Mouse (Mus musculus) Patski (cell line): ENCODE measurements around the gene Yeats4. TPM values are rescaled to one million over a fixed set of nuclear protein-coding genes. Genes with fewer than 3 reads are reported as not detected.

Source experiments
- ATAC-seq: fragments of 100-300 bp; one replicate; pipeline ENCODE4 v1.8.0; 2021
- CTCF ChIA-PET: fragments of 350-600 bp; sonication (Branson Sonifier 250); formaldehyde crosslinking; loops from one replicate; lab custom pipeline; 2022; ENCODE audit warnings: inconsistent platforms; lab: Charles Lee
- POLR2A ChIA-PET: fragments of 350-600 bp; sonication (Branson Sonifier 250); formaldehyde crosslinking; loops from one replicate; lab custom pipeline; 2022; ENCODE audit warnings: antibody characterized with exemption, inconsistent platforms; lab: Charles Lee
- DNase-seq: peaks from one replicate; pipeline ENCODE4 v3.0.0-alpha.2; 2011; ENCODE audit warnings: low read depth, low spot score
- H3K27me3 ChIP-seq: fragments of 371-371 bp; one replicate; pipeline ENCODE4 v1.5.1; 2021
- CTCF ChIP-seq: fragments of 100-300 bp; IDR thresholded peaks from one replicate; pipeline ENCODE4 v1.5.1; 2021
- in situ Hi-C: fragments of 300-500 bp; cut with MboI; formaldehyde crosslinking; loops from 3 replicates; pipeline ENCODE4 v1.11.1; 2018; ENCODE audit warnings: low pct_unique_long_range_greater_than_20kb, mixed read lengths
- polyA plus RNA-seq: library from polyadenylated mRNA; unstranded; gene quantifications from one replicate; pipeline ENCODE4 v1.2.3, GENCODE M21; 2021

Gene Yeats4
- 44.0 TPM for polyA plus RNA-seq

GRCm38 (mm10) chr10:117224102-117224990 lies at the start of gene Yeats4:
Gene Yeats4, minus strand, starts transcription at chr10:117224507.
- in situ Hi-C loops, result loop anchor here (25.0 kb wide), 1 partner anchor 287 kb away; no protein-coding TSS in a partner anchor
- H3K27me3 ChIP-seq, result no peaks in the 10 kb centered on the region
- POLR2A ChIA-PET, result interaction anchor here (1.4 kb wide), 1 partner anchor 9 kb away, joined by 5 read pairs; no protein-coding TSS in a partner anchor
- CTCF ChIA-PET, result interaction anchor here (0.9 to 1.0 kb wide), 2 partner anchors 8 to 158 kb away, joined by 3 read pairs; no protein-coding TSS in a partner anchor
- ATAC-seq (peak; percentile 96), DNase-seq (peak; percentile 48)
- no peak for TF ChIP-seq CTCF

- in situ Hi-C loops, result loop anchor here (5.0 to 25.0 kb wide), 2 partner anchors 165 to 390 kb away; no protein-coding TSS in a partner anchor
- H3K27me3 ChIP-seq, result no peaks in the 10 kb centered on the region
- ATAC-seq (no peak), DNase-seq (no peak)
- peak; percentile 55 for TF ChIP-seq CTCF
- ChIA-PET POLR2A (no interaction called here), CTCF (no interaction called here)
Measured at GRCm38 (mm10) chr10:117272023-117272422, 47.7 kb upstream of the Yeats4 start.

- DNase-seq (no peak), ATAC-seq (no peak)
- ChIA-PET POLR2A (no interaction called here), CTCF (no interaction called here)
- H3K27me3 ChIP-seq, result peaks cover 4% of the 10 kb centered on the region
- in situ Hi-C loops, result loop anchor here (25.0 kb wide), 1 partner anchor 402 kb away; no protein-coding TSS in a partner anchor
- TF ChIP-seq CTCF, result no peak
Measured at GRCm38 (mm10) chr10:117259870-117260269, 35.6 kb upstream of the Yeats4 start.

- TF ChIP-seq CTCF, result no peak
- POLR2A ChIA-PET, result no interaction called here
- no peak for ATAC-seq
Measured at GRCm38 (mm10) chr10:117238603-117239002, 14.3 kb upstream of the Yeats4 start, which contains the start of gene 9530003J23Rik. Gene 9530003J23Rik, minus strand, starts transcription at chr10:117238703.

GRCm38 (mm10) chr10:117235866-117236265 lies 11.6 kb upstream of the Yeats4 start:
- in situ Hi-C loops, result no loop called here
- DNase-seq (no peak), ATAC-seq (no peak)
- H3K27me3 ChIP-seq, result peaks cover 9% of the 10 kb centered on the region
- POLR2A ChIA-PET, result no interaction called here
- CTCF ChIA-PET, result no interaction called here
- no peak for TF ChIP-seq CTCF

More at GRCm38 (mm10) chr10:117238603-117239002, 14.3 kb upstream of the Yeats4 start, which contains the start of gene 9530003J23Rik:
- H3K27me3 ChIP-seq, result peaks cover 9% of the 10 kb centered on the region
- CTCF ChIA-PET, result no interaction called here
- DNase-seq, result no peak
- in situ Hi-C loops, result no loop called here

- no peak for ATAC-seq
- H3K27me3 ChIP-seq, result peaks cover 9% of the 10 kb centered on the region
- ChIA-PET POLR2A (interaction anchor here (0.6 kb wide), 1 partner anchor 187 kb away, joined by 3 read pairs; no protein-coding TSS in a partner anchor), CTCF (interaction anchor here (1.4 kb wide), 1 partner anchor 20 kb away, joined by 4 read pairs; no protein-coding TSS in a partner anchor)
- DNase-seq, result no peak
- in situ Hi-C loops, result no loop called here
- no peak for TF ChIP-seq CTCF
Measured at GRCm38 (mm10) chr10:117234825-117235224, 10.5 kb upstream of the Yeats4 start.

GRCm38 (mm10) chr10:117229826-117230225 lies 5.5 kb upstream of the Yeats4 start:
- ATAC-seq, result no peak
- POLR2A ChIA-PET, result no interaction called here
- in situ Hi-C loops, result no loop called here

GRCm38 (mm10) chr10:117226002-117226401 lies 1.7 kb upstream of the Yeats4 start:
- ATAC-seq, result no peak
- DNase-seq, result no peak
- TF ChIP-seq CTCF, result no peak
- ChIA-PET POLR2A (interaction anchor here (0.6 kb wide), 1 partner anchor 651 kb away, joined by 7 read pairs; no protein-coding TSS in a partner anchor), CTCF (interaction anchor here (1.0 kb wide), 1 partner anchor 9 kb away, joined by 7 read pairs; no protein-coding TSS in a partner anchor)
- in situ Hi-C loops, result no loop called here
- no peaks in the 10 kb centered on the region for H3K27me3 ChIP-seq

More at GRCm38 (mm10) chr10:117229826-117230225, 5.5 kb upstream of the Yeats4 start:
- no peak for DNase-seq
- CTCF ChIA-PET, result no interaction called here
- TF ChIP-seq CTCF, result no peak
- H3K27me3 ChIP-seq, result no peaks in the 10 kb centered on the region

GRCm38 (mm10) chr10:117225094-117225493 lies 787 bp upstream of the Yeats4 start:
- in situ Hi-C loops, result no loop called here
- no peak for DNase-seq
- no peak for TF ChIP-seq CTCF
- no peak for ATAC-seq
- POLR2A ChIA-PET, result no interaction called here
- CTCF ChIA-PET, result interaction anchor here (0.9 kb wide), 1 partner anchor 8 kb away, joined by 3 read pairs; no protein-coding TSS in a partner anchor
- no peaks in the 10 kb centered on the region for H3K27me3 ChIP-seq

GRCm38 (mm10) chr10:117223758-117224101 lies 577 bp downstream of the Yeats4 start:
- ChIA-PET POLR2A (interaction anchor here (1.4 kb wide), 1 partner anchor 10 kb away, joined by 5 read pairs; no protein-coding TSS in a partner anchor), CTCF (interaction anchor here (1.0 kb wide), 1 partner anchor 157 kb away, joined by 3 read pairs; no protein-coding TSS in a partner anchor)
- DNase-seq, result no peak
- H3K27me3 ChIP-seq, result no peaks in the 10 kb centered on the region
- TF ChIP-seq CTCF, result no peak
- in situ Hi-C loops, result loop anchor here (25.0 kb wide), 1 partner anchor 286 kb away; no protein-coding TSS in a partner anchor
- ATAC-seq, result no peak
